Mouse (Mus musculus) thymus, adult 2 months (tissue): ENCODE results near the gene Eef1a1. TPM values are rescaled to one million over a fixed set of nuclear protein-coding genes. Genes with fewer than 3 reads are reported as not detected.

ENCODE experiments used
- DNase-seq: peaks from one replicate; pipeline ENCODE4 v3.0.0; 2021
- H3K27ac ChIP-seq: fragments of 200-500 bp; 2 replicates; pipeline ENCODE4 v1.5.1; 2012; ENCODE audit warnings: low read length, control low read depth; ENCODE audit not compliant: control insufficient read depth, insufficient read depth
- H3K27me3 ChIP-seq: fragments of 200-500 bp; 2 replicates; pipeline ENCODE4 v1.6.1; 2012; ENCODE audit warnings: mild to moderate bottlenecking, low read length, moderate library complexity, mixed read lengths; ENCODE audit not compliant: control insufficient read depth, insufficient read depth
- H3K36me3 ChIP-seq: fragments of 200-500 bp; 2 replicates; pipeline ENCODE4 v1.6.1; 2012; ENCODE audit warnings: mild to moderate bottlenecking, low read length, moderate library complexity; ENCODE audit not compliant: control insufficient read depth, insufficient read depth
- H3K4me1 ChIP-seq: fragments of 200-500 bp; replicated peaks from 2 replicates; pipeline ENCODE4 v1.6.1; 2012; ENCODE audit warnings: low read length; ENCODE audit not compliant: control insufficient read depth, insufficient read depth
- H3K4me3 ChIP-seq: fragments of 200-500 bp; 2 replicates; pipeline ENCODE4 v1.5.1; 2012; ENCODE audit warnings: mild to moderate bottlenecking, low read length, control low read depth, moderate library complexity; ENCODE audit not compliant: control insufficient read depth, insufficient read depth
- CTCF ChIP-seq: fragments of 200-500 bp; IDR thresholded peaks from 2 replicates; pipeline ENCODE4 v1.5.1; 2012; ENCODE audit warnings: mild to moderate bottlenecking, control low read depth, low read length, moderate library complexity, borderline replicate concordance; ENCODE audit not compliant: control insufficient read depth, poor library complexity, insufficient read depth; ENCODE audit errors: extremely low read depth
- POLR2A ChIP-seq: fragments of 200-500 bp; IDR thresholded peaks from 2 replicates; pipeline ENCODE4 v1.6.1; 2012; ENCODE audit warnings: mild to moderate bottlenecking, low read length, control low read depth, moderate library complexity; ENCODE audit not compliant: control insufficient read depth, poor library complexity, insufficient read depth; ENCODE audit errors: extremely low read depth
- WGBS: fragments of 180-500 bp; shearing (Covaris S2); methylation state at CpG from one replicate; pipeline ENCODE4 v1.1.7; 2018; 5-methylcytosine and 5-hydroxymethylcytosine counted together
- polyA plus RNA-seq: library from polyadenylated mRNA; depleted of rRNA; stranded (reverse); fragments of >200 nt; gene quantifications from 2 replicates; pipeline ENCODE4 v1.2.3, GENCODE M21; 2012

Gene Eef1a1
- polyA plus RNA-seq, 1 experiment: 4,171 TPM

GRCm38 (mm10) chr9:78527767-78528381 is 38.9 kb upstream of the Eef1a1 start:
- H3K4me1 ChIP-seq: no peaks in the 10 kb centered on the region
- peak; percentile 82 for DNase-seq
- no peak overlapping the region for H3K27ac ChIP-seq
- WGBS: under 1% methylated on average over 16 of the region's 16 CpGs
- H3K27me3 ChIP-seq: no peaks in the 10 kb centered on the region
- TF ChIP-seq POLR2A (no peak), CTCF (peak; percentile 67; the same call in 1 of the 2 replicates)
- no peaks in the 10 kb centered on the region for H3K36me3 ChIP-seq
- peak overlapping the region; percentile 34 for H3K4me3 ChIP-seq

- Histone ChIP-seq H3K27ac (no peak overlapping the region), H3K4me1 (no peaks in the 10 kb centered on the region), H3K27me3 (no peaks in the 10 kb centered on the region), H3K36me3 (no peaks in the 10 kb centered on the region), H3K4me3 (peak overlapping the region; percentile 34)
- under 1% methylated on average over 24 of the region's 24 CpGs for WGBS
- peak; percentile 74 for DNase-seq
- TF ChIP-seq CTCF (peak; percentile 80), POLR2A (no peak)
Observed at GRCm38 (mm10) chr9:78527301-78527761, 38.4 kb upstream of the Eef1a1 start.

- Histone ChIP-seq H3K4me1 (peaks cover 3% of the 10 kb centered on the region), H3K36me3 (no peaks in the 10 kb centered on the region), H3K27me3 (no peaks in the 10 kb centered on the region), H3K27ac (no peak overlapping the region), H3K4me3 (no peak overlapping the region)
- 90% methylated on average over 2 of the region's 2 CpGs for WGBS
- DNase-seq: no peak
- TF ChIP-seq POLR2A (no peak), CTCF (no peak)
Observed at GRCm38 (mm10) chr9:78526206-78526605, 37.3 kb upstream of the Eef1a1 start.

- Histone ChIP-seq H3K36me3 (no peaks in the 10 kb centered on the region), H3K27me3 (no peaks in the 10 kb centered on the region), H3K4me3 (no peak overlapping the region), H3K27ac (no peak overlapping the region), H3K4me1 (peaks cover 9% of the 10 kb centered on the region)
- DNase-seq: no peak
- WGBS: 98% methylated on average over 17 of the region's 17 CpGs
- TF ChIP-seq POLR2A (no peak), CTCF (no peak)
Observed at GRCm38 (mm10) chr9:78525451-78526135, 36.6 kb upstream of the Eef1a1 start.

- H3K4me3 ChIP-seq: peak overlapping the region; percentile 37
- H3K27me3 ChIP-seq: no peaks in the 10 kb centered on the region
- H3K4me1 ChIP-seq: peaks cover 14% of the 10 kb centered on the region
- H3K27ac ChIP-seq: no peak overlapping the region
- DNase-seq: peak; percentile 62
- 16% methylated on average over 14 of the region's 14 CpGs for WGBS
- H3K36me3 ChIP-seq: no peaks in the 10 kb centered on the region
- TF ChIP-seq POLR2A (no peak), CTCF (peak; percentile 80; the same call in 1 of the 2 replicates)
Observed at GRCm38 (mm10) chr9:78521689-78522088, 32.7 kb upstream of the Eef1a1 start.

GRCm38 (mm10) chr9:78520780-78521601 is 32.0 kb upstream of the Eef1a1 start:
- peak overlapping the region; percentile 38 for H3K4me3 ChIP-seq
- peaks cover 14% of the 10 kb centered on the region for H3K4me1 ChIP-seq
- H3K36me3 ChIP-seq: no peaks in the 10 kb centered on the region
- peak; percentile 30 for DNase-seq
- no peak overlapping the region for H3K27ac ChIP-seq
- WGBS: 8% methylated on average over 40 of the region's 40 CpGs
- TF ChIP-seq POLR2A (no peak), CTCF (no peak)
- no peaks in the 10 kb centered on the region for H3K27me3 ChIP-seq
